Mouse (Mus musculus): ENCODE measurements at regions not wholly inside any gene's neighbourhood (a gene's known extent, or its start where the extent isn't known, plus 50 kb on each side); places are given as distances from the start of the nearest gene placed in this dataset.

- TF ChIP-seq TCF12 (IDR thresholded peaks at IDR 0.05; ENCODE audit: insufficient read depth, poor library complexity, severe bottlenecking) (no peak), POLR2A (IDR thresholded peaks at IDR 0.05; ENCODE audit: insufficient read length, low read depth) (no peak), CEBPB (IDR thresholded peaks at IDR 0.05; ENCODE audit: insufficient read depth, poor library complexity, severe bottlenecking) (no peak), POLR2AphosphoS2 (IDR thresholded peaks at IDR 0.05; ENCODE audit: insufficient read length, low read depth) (no peak), MAX (IDR thresholded peaks at IDR 0.05; ENCODE audit: low read depth) (no peak), E2F4 (IDR thresholded peaks at IDR 0.05; ENCODE audit: insufficient read depth) (no peak), MYOD1 (IDR thresholded peaks at IDR 0.05; ENCODE audit: control insufficient read depth in 1 of 3, insufficient read length in 2 of 3, low read depth in 2 of 3) (no peak), REST (IDR thresholded peaks at IDR 0.05; ENCODE audit: insufficient read depth, insufficient read length) (no peak), TCF3 (IDR thresholded peaks at IDR 0.05; ENCODE audit: insufficient read length, low read depth) (no peak), USF1 (IDR thresholded peaks at IDR 0.05; ENCODE audit: low read depth) (no peak), MYOG (IDR thresholded peaks at IDR 0.05; ENCODE audit: control insufficient read depth in 1 of 3, insufficient read depth in 1 of 3, insufficient read length in 2 of 3, low read depth in 2 of 3) (no peak)
Observed at GRCm38 (mm10) chr13:111087753-111088152, 167.1 kb upstream of the Actbl2 start.

All from myocyte (in vitro differentiated cells).